Mouse (Mus musculus): ENCODE measurements at regions not wholly inside any gene's neighbourhood (a gene's known extent, or its start where the extent isn't known, plus 50 kb on each side); places are given as distances from the start of the nearest gene placed in this dataset.

- TF ChIP-seq CTCF (IDR thresholded peaks at IDR 0.05; ENCODE audit: extremely low read depth, insufficient read length, insufficient replicate concordance, low read depth, low read length) (no peak), POLR2A (IDR thresholded peaks at IDR 0.05; ENCODE audit: low read depth, low read length) (no peak)
Measured at GRCm38 (mm10) chr2:50830056-50830720, 318.7 kb downstream of the Rnd3 start.

Measured in small intestine, adult 2 months (tissue).